Mouse (Mus musculus) liver, adult 10 weeks (tissue): ENCODE results near the gene Leng8. TPM values are rescaled to one million over a fixed set of nuclear protein-coding genes. Genes with fewer than 3 reads are reported as not detected.

Source experiments
- polyA plus RNA-seq: library from polyadenylated mRNA; stranded (reverse); fragments of 350-450 nt; fragmentation: Illumina TruSeq; extraction: RNeasy Lipid Tissue Mini Kit (QIAGEN cat#74804); gene quantifications from one replicate; pipeline ENCODE4 v1.2.3, GENCODE M21; 2014; ENCODE audit warnings: low read depth, low replicate concordance

The Leng8 gene
- 14.3 TPM for polyA plus RNA-seq

GRCm38 (mm10) chr7:4136771-4137531 lies at the start of gene Leng8:
TSS of gene Leng8 (plus strand) at chr7:4137039.

GRCm38 (mm10) chr7:4119344-4119902 lies 17.4 kb upstream of the Leng8 start, which contains the start of gene Ttyh1:
TSS of gene Ttyh1 (plus strand) at chr7:4119408.

GRCm38 (mm10) chr7:4150059-4150541 lies 13.3 kb downstream of the Leng8 start, which contains the start of gene Leng9:
TSS of gene Leng9 (minus strand) at chr7:4150374.

GRCm38 (mm10) chr7:4164090-4164910 lies 27.5 kb downstream of the Leng8 start, which contains the start of gene Cdc42ep5:
TSS of gene Cdc42ep5 (minus strand) at chr7:4164860.

Other genes with a start within 250 kb of the Leng8 start
- not detected for gene Gm14548, start 238.9 kb upstream of the Leng8 start, polyA plus RNA-seq
- 0.21 TPM for gene Lilra6, start 221.5 kb upstream of the Leng8 start, polyA plus RNA-seq
- gene Lair1, start 73.8 kb upstream of the Leng8 start, polyA plus RNA-seq: 4.6 TPM
- 0.21 TPM for gene Ttyh1, start 17.6 kb upstream of the Leng8 start, polyA plus RNA-seq
- 0.29 TPM for gene Leng9, start 13.3 kb downstream of the Leng8 start, polyA plus RNA-seq
- not detected for gene Cdc42ep5, start 27.8 kb downstream of the Leng8 start, polyA plus RNA-seq
- 5.0 TPM for gene Lilra5, start 100.7 kb downstream of the Leng8 start, polyA plus RNA-seq
- 0.64 TPM for gene Ncr1, start 200.7 kb downstream of the Leng8 start, polyA plus RNA-seq